Mouse (Mus musculus): ENCODE results near the gene Sgcd. TPM values are rescaled to one million over a fixed set of nuclear protein-coding genes. Genes with fewer than 3 reads are reported as not detected.

Gene Sgcd
- total and polyA plus RNA-seq, 2 experiments from 2014 or later = 2.5 to 25.4 TPM

GRCm38 (mm10) chr11:47981108-47981507 is 7.7 kb downstream of the Sgcd start:
- 68% methylated on average over 2 of the region's 2 CpGs for WGBS
- Histone ChIP-seq H3K4me1 (ENCODE audit: insufficient read depth) (no peaks in the 10 kb centered on the region), H3K4me3 (ENCODE audit: low read depth, low read length) (no peak overlapping the region), H3K27ac (ENCODE audit: low read depth, low read length) (no peak overlapping the region), H3K27me3 (ENCODE audit: insufficient read depth, low read length) (no peaks in the 10 kb centered on the region), H3K36me3 (ENCODE audit: insufficient read depth) (no peaks in the 10 kb centered on the region), H3K4me2 (ENCODE audit: low read depth) (no peak overlapping the region), H3K9me3 (ENCODE audit: low read length) (no peaks in the 10 kb centered on the region), H3K9ac (no peak overlapping the region)
- no peak for TF ChIP-seq CTCF (IDR thresholded peaks at IDR 0.05; ENCODE audit: low read depth)
- no peak for DNase-seq
- ATAC-seq = no peak

GRCm38 (mm10) chr11:47953291-47953690 is 35.5 kb downstream of the Sgcd start:
- Histone ChIP-seq H3K4me1 (ENCODE audit: insufficient read depth) (no peaks in the 10 kb centered on the region), H3K27me3 (ENCODE audit: insufficient read depth, low read length) (no peaks in the 10 kb centered on the region), H3K27ac (ENCODE audit: low read depth, low read length) (no peak overlapping the region), H3K4me2 (ENCODE audit: low read depth) (no peak overlapping the region), H3K9ac (no peak overlapping the region), H3K4me3 (ENCODE audit: low read depth, low read length) (no peak overlapping the region), H3K36me3 (ENCODE audit: insufficient read depth) (no peaks in the 10 kb centered on the region), H3K9me3 (ENCODE audit: low read length) (no peaks in the 10 kb centered on the region)
- no peak for DNase-seq
- no peak for TF ChIP-seq CTCF (IDR thresholded peaks at IDR 0.05; ENCODE audit: low read depth)
- no peak for ATAC-seq
- WGBS = 64% methylated on average over 3 of the region's 3 CpGs

GRCm38 (mm10) chr11:47952366-47952765 is 36.4 kb downstream of the Sgcd start:
- no peak for TF ChIP-seq CTCF (IDR thresholded peaks at IDR 0.05; ENCODE audit: low read depth)
- H3K4me2 ChIP-seq (ENCODE audit: low read depth) = no peak overlapping the region
- no peak for DNase-seq
- no peak overlapping the region for H3K27ac ChIP-seq (ENCODE audit: low read depth, low read length)
- no peak for ATAC-seq
- H3K4me1 ChIP-seq (ENCODE audit: insufficient read depth) = no peaks in the 10 kb centered on the region
- 80% methylated on average over 4 of the region's 4 CpGs for WGBS
- H3K36me3 ChIP-seq (ENCODE audit: insufficient read depth) = no peaks in the 10 kb centered on the region
- H3K4me3 ChIP-seq (ENCODE audit: low read depth, low read length) = no peak overlapping the region
- H3K27me3 ChIP-seq (ENCODE audit: insufficient read depth, low read length) = no peaks in the 10 kb centered on the region
- no peak overlapping the region for H3K9ac ChIP-seq
- no peaks in the 10 kb centered on the region for H3K9me3 ChIP-seq (ENCODE audit: low read length)

GRCm38 (mm10) chr11:47939795-47940194 is 49.0 kb downstream of the Sgcd start:
- 42% methylated on average over 2 of the region's 2 CpGs for WGBS
- Histone ChIP-seq H3K27me3 (ENCODE audit: insufficient read depth, low read length) (no peaks in the 10 kb centered on the region), H3K27ac (ENCODE audit: low read depth, low read length) (no peak overlapping the region), H3K4me1 (ENCODE audit: insufficient read depth) (no peaks in the 10 kb centered on the region), H3K4me3 (ENCODE audit: low read depth, low read length) (no peak overlapping the region), H3K4me2 (ENCODE audit: low read depth) (no peak overlapping the region), H3K9me3 (ENCODE audit: low read length) (no peaks in the 10 kb centered on the region), H3K36me3 (ENCODE audit: insufficient read depth) (no peaks in the 10 kb centered on the region), H3K9ac (no peak overlapping the region)
- TF ChIP-seq CTCF (IDR thresholded peaks at IDR 0.05; ENCODE audit: low read depth) = no peak
- ATAC-seq (peak; percentile 80), DNase-seq (peak; percentile 29)

- no peak overlapping the region for H3K4me3 ChIP-seq (ENCODE audit: low read depth, low read length)
- no peaks in the 10 kb centered on the region for H3K27me3 ChIP-seq (ENCODE audit: insufficient read depth, low read length)
- H3K4me2 ChIP-seq (ENCODE audit: low read depth) = no peak overlapping the region
- DNase-seq (no peak), ATAC-seq (no peak)
- H3K27ac ChIP-seq (ENCODE audit: low read depth, low read length) = no peak overlapping the region
- H3K36me3 ChIP-seq (ENCODE audit: insufficient read depth) = no peaks in the 10 kb centered on the region
- H3K4me1 ChIP-seq (ENCODE audit: insufficient read depth) = no peaks in the 10 kb centered on the region
- no peaks in the 10 kb centered on the region for H3K9me3 ChIP-seq (ENCODE audit: low read length)
- WGBS = 89% methylated on average over 2 of the region's 2 CpGs
- H3K9ac ChIP-seq = no peak overlapping the region
- TF ChIP-seq CTCF (IDR thresholded peaks at IDR 0.05; ENCODE audit: low read depth) = no peak
Observed at GRCm38 (mm10) chr11:47917616-47918015, 71.2 kb downstream of the Sgcd start.

GRCm38 (mm10) chr11:47891617-47892172 is 97.1 kb downstream of the Sgcd start:
- Histone ChIP-seq H3K4me2 (ENCODE audit: low read depth) (no peak overlapping the region), H3K27me3 (ENCODE audit: insufficient read depth, low read length) (no peaks in the 10 kb centered on the region), H3K4me3 (ENCODE audit: low read depth, low read length) (no peak overlapping the region), H3K36me3 (ENCODE audit: insufficient read depth) (no peaks in the 10 kb centered on the region), H3K9ac (no peak overlapping the region), H3K9me3 (ENCODE audit: low read length) (no peaks in the 10 kb centered on the region), H3K27ac (ENCODE audit: low read depth, low read length) (no peak overlapping the region), H3K4me1 (ENCODE audit: insufficient read depth) (no peaks in the 10 kb centered on the region)
- DNase-seq (no peak), ATAC-seq (no peak)
- WGBS = 34% methylated on average over 3 of the region's 3 CpGs
- TF ChIP-seq CTCF (IDR thresholded peaks at IDR 0.05; ENCODE audit: low read depth) = no peak

GRCm38 (mm10) chr11:47890315-47890714 is 98.5 kb downstream of the Sgcd start:
- ATAC-seq = no peak
- H3K4me2 ChIP-seq (ENCODE audit: low read depth) = no peak overlapping the region
- DNase-seq = no peak
- H3K9ac ChIP-seq = no peak overlapping the region
- 56% methylated on average over 2 of the region's 2 CpGs for WGBS
- H3K27ac ChIP-seq (ENCODE audit: low read depth, low read length) = no peak overlapping the region
- no peaks in the 10 kb centered on the region for H3K4me1 ChIP-seq (ENCODE audit: insufficient read depth)
- H3K9me3 ChIP-seq (ENCODE audit: low read length) = no peaks in the 10 kb centered on the region
- H3K36me3 ChIP-seq (ENCODE audit: insufficient read depth) = no peaks in the 10 kb centered on the region
- H3K4me3 ChIP-seq (ENCODE audit: low read depth, low read length) = no peak overlapping the region
- TF ChIP-seq CTCF (IDR thresholded peaks at IDR 0.05; ENCODE audit: low read depth) = peak; percentile 49
- no peaks in the 10 kb centered on the region for H3K27me3 ChIP-seq (ENCODE audit: insufficient read depth, low read length)
